Mouse (Mus musculus) mouse embryonic stem cell (cell line): ENCODE measurements around the gene Pacrg.

ENCODE experiments used
- in situ Hi-C, 2 experiments: fragments of 300-500 bp; cut with MboI; formaldehyde crosslinking; loops; 1 replicate in 1 of 2; 3 replicates in 1 of 2; pipeline ENCODE4 v1.14.3; 2019 to 2020; ENCODE audit warnings: low sequenced_read_pairs in 2 of 2, low pct_unique_long_range_greater_than_20kb in 1 of 2, mixed read lengths in 1 of 2; ENCODE audit not compliant: unreplicated experiment in 1 of 2

The Pacrg gene

DNA sequence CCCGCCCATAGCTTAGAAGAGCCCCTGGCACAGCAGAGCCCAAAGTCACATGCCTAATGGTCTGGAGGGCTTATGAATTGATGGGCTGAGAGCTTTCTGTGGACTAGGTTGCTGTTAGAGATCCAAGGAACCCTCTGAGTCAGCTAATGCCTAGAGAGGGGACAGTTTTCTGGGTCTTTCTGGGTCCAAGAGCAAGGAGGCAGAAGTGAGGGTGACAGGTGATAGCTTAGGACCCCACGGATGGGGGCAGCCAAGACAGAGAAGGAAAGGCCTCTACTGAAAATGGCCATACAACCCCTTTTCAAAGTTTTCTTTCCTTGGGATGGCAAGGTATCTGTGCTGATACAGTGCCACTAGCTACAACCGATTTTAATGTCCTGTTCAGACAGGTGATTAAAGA is 399.1 kb downstream of the Pacrg start:
- in situ Hi-C loops: no loop called here

DNA sequence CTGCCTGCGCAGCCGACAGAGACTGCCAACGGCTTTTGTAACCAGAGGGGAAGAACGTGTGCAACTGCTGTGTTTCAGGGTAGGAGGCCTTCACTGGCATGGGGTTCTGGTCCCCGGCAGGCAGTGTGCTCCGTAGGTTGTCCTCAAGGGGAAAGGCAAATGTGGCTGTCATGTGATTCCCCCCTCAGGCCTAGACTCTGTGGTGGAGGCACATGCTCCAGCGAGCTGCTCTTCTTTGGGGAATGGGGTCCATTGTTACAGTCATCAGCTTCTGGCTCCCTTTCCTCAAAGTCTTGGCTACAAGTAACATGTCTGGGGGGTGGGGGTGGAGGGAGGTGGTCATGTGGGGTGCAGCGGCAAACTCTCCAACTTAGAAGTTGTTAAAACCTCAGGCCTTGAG is 400.3 kb downstream of the Pacrg start:
- in situ Hi-C loops: no loop called here

DNA sequence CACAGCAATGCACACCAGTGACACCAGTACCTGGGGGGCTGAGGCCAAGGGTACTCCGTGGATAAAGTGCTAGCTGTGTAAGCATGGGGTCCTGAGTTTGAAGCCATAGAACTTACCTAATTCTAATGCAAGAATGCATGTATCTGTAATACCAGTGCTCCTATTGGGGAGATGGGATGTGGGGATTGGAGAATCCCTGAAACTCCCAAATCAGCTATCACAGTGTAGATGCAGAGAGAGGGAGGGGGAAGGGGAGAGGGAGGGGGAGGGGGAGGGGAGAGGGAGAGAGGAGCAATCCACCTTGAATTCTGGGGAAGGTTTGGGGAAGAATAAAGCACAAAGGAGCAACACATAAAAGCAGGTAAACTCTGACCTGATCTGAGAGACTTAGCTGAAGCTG is 405.2 kb downstream of the Pacrg start:
- in situ Hi-C loops: no loop called here

DNA sequence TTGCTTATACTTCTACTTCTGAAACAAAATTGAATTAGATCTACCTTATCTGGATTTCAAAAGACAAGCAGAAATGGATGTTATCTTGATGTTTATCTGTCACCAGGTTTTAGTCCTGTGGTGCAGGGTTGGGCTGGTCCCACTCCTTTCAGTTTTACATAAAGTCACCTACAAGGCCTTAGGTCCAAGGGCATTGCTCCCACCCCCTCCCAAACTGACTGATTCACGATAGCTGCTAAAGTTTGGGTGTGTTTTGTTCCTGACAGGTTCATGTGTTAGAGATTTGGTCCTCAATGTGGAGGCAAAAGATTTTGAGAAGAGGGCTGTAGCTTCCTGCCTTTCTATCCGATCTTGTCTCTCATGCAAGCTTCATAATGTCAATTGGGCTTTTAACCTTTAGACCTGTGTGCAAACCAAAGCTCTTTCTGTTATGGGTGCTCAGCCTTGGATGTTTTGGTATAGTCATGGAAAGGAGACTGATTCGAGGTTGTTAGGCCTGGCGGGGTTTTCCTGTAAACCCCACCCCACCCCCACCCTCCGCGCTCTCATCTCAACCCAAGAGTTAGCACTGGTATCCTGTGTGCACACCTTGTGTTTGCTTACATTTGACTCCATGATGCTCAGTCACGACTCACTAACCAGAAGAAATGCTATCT is 407.5 kb downstream of the Pacrg start:
- in situ Hi-C loops: no loop called here

DNA sequence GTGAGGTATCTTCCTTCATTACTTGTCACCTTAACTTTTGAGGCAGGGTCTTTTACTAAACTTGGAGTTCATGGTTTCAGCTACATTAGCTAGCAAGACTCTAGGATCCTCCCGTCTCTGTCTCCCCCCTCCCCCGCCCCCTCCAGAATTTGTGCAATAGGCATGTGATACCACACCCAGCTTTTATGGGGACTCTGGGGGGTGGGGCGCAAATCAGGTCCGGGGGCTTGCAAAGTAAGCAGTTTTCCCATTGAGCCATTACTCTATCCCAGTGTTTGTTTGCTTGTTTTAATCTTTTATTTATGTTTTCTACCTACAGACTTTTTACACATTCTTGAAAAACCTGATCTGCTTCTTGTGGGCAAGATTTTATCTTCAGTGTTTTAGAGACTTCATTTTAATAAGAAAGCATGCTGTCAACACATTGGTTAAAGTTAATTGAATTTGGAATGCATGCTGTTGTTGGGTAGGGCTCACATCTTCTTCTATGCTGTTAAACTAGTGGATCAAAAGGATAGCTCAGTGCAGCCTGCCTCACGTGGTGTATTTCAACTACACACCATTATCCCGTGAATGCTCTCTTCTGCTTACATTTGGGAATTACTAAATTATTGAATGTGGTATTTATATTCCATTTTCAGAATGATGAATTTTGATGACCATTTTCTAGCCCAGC is 408.1 kb downstream of the Pacrg start:
- in situ Hi-C loops: no loop called here

DNA sequence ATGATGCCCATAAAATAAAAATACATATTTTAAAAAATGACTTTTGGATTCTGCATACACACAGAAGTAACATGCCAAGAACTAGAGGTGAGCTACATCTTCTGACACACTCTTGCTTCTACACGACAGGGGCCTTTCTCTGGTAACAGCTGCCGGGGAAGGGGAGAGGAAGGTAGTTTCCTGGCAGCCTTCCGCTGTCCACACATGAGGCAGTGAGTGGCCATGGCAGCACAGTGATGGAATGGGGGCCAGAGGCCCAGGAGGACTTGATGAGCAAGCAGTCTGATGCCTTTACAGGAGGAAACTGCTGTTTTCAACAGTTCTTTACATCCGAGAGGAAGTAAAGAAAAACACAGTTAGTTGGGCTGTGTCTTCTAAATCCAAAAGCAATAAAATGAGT is 409.3 kb downstream of the Pacrg start:
- in situ Hi-C loops: no loop called here

DNA sequence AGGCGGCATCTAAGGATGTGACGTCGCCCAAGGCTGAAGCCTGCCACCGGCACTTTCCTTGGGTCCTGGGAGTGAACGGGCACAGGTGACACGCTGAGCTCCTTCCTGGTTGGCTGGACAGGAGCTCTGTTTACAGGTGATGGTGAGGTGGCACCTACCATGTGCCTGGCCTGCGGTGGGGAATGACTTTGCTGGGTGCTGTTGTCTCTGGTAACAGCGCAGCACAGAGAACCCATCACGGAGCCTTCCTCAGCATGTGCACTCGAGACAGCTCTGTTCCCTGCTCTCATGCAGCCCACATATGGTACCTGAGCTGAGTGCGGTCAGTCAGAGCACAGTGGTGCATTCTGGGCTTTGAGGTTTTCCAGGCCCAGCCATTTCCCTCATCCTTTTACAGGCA is 410.7 kb downstream of the Pacrg start:
- in situ Hi-C loops: no loop called here

DNA sequence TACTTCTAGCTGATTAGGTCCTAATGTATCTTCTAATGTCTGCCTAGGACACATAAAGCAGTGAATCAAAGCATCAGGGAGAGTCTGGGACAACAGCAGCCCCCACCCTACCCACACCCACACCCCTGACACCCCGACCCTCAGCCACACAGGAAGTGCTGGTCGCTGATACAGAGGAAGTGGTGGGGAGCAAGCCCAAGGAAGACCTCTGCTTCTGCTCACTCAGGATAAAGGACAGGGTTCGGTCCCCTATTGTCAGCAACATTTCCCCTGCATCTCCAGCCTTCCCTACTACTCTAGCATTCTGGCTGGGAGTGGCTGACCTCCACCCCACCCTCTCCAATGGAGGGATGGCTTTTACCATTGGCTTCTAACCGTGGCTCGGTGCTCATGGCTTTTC is 414.8 kb downstream of the Pacrg start:
- in situ Hi-C loops: no loop called here

DNA sequence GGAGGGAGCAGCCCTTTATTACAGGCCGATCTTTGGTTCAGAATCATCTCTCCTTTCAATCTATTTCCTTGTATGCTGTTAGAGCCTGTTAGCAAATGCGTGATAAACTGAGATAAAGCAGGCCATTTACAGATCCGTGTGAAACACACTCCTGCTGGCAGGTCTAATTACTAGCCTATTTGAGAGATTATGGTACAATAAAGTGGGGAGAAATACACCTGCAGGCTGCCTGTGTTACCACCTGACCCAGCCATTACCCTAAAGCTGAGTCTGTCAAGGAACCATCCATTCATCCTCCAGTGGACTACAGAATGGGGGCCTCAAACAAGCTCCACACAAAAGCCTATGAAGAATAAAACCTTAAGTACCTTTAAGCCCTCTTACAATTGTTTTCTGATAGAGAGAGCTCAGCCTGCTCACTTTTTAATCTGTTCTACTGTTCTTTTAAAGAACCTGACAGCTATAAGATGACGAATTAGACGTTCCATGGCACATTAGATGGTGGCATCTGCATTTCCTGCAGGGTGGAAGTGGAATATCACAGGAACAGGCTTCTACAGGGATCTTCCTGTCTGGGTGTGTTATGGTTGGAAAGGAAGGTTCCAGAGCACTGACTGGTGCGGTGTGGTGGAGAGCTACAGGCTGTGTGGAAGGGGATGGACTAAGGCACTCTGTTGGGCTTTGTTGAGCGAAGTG is 422.4 kb downstream of the Pacrg start:
- in situ Hi-C loops: no loop called here

DNA sequence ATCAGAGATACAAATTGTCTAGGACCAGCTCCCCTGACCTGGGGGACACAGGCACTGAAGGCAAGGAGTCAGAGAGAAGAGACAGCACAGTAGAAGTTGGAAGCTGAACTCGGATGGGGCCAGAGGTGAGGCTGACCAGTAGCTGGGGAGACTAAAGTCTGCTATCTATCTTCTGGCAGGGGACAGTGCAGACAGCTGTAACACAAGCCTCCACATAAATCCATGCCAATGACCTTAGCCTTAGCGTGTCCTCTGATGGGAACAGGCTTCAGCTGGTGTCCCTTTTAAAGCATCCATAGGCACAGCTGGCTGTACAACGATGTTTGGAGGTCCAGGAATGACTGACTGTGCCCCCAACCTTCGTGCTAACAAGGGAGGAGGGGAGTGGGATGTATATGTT is 423.1 kb downstream of the Pacrg start:
- in situ Hi-C loops: no loop called here

DNA sequence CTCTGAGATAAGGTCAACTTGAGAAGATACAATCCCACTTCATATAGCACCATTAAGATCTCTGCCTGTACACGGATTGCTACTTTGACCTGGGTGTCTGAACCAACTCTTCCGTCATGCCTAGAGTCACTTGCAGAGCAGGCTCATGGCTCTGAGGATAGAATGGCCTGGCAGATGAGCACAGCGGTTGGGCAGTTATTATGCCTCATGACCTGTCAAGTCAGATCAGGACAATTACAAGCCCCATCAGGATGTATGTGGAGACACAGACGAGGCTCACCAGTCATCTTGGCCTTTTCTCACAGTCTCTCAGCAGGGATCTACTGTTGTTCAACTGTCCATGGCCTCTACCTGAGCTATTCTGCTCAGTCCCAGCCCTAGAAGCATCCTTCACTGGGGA is 424.0 kb downstream of the Pacrg start:
- in situ Hi-C loops: no loop called here

DNA sequence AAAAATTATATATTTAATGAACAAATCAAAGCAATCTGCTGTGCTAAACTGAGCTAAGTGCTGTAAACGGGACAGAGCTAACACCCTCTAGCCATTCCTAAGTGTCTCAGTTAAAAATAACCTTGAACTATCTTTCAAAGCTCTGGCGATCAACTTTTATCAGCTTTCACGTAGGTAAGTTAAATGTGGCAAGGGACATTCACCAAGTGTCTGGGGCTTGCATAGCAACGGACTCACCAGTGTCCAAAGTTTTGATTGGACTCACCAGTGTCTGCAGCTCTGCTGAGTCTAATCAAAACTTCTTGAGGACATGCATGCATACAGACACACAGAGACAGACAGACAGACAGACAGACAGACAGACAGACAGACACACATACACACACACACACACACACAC is 425.7 kb downstream of the Pacrg start:
- in situ Hi-C loops: no loop called here

DNA sequence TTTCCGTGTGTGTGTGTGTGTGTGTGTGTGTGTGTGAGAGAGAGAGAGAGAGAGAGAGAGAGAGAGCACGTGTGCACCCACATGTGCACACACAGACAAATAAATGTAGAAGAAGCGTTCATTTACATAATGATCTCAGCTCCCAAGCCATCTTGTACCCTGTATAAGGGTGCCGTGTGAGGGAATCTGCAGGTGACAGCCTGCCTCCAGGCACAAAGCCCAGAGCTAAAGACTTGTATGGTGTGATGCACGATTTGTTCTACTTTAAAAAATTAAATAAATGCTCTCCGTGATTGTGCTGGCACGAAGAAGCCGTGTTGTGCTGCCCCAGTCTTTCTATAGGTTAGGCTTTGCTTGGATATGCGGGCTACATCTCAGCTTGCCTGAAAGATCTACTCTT is 426.2 kb downstream of the Pacrg start:
- in situ Hi-C loops: no loop called here

DNA sequence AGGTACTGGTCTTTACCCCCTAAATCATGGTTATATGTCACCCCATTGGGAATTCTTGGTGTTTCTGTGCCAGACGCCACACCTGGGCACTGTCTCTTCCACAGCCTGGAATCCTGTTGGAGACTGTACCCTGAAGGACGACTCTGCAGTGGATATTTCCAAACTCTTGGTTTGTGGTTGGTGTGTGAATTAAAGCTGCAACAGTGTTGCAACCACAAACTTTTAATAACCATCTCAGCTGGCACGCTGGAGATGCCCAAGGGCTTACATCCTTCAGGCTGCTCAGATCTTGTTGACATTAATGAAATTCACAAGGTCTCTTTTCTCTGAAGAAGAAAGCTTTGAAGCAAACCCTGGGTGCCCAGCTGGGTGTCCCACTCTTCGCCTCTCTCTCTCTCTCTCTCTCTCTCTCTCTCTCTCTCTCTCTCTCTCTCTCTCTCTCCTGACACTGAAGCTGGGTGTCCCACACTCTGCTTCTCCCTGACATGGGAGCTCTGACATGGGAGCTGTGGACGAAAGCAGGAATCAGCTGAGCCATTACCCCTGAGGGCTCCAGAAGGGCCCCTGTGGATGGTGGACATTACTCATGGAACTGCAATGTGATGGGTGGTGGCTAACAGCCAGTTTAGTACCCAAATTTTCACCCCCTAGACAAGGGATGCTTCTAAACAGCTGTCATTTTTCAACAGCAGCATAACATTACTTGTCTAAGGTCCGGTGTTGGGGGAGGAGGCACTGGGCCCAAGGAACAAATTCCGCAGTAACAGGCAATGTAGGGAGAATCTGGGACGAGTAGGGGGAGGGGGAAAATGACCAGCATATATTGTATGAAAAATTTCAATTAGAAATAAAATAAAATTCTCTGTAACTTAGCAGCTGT is 429.3 kb downstream of the Pacrg start:
- in situ Hi-C loops: no loop called here

DNA sequence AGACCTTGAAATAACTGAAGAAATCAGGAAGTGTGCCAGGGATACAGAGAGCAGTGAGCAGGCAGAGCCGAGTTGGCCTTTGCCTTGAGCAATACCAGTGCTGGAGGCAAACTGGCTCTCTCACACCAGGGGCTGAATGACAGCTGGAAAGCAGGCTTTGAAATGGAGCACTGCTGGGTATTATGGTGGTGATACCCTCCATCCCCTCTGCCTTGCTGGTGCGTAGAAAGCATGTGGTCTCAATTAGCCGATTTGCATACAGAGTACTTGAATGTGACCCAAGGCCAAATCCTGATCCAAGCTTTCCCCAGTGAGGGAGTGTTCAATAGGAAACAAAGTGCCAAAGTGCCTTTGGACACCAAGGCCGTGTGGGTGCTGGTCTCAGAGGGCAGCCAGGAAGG is 431.4 kb downstream of the Pacrg start:
- in situ Hi-C loops: no loop called here

DNA sequence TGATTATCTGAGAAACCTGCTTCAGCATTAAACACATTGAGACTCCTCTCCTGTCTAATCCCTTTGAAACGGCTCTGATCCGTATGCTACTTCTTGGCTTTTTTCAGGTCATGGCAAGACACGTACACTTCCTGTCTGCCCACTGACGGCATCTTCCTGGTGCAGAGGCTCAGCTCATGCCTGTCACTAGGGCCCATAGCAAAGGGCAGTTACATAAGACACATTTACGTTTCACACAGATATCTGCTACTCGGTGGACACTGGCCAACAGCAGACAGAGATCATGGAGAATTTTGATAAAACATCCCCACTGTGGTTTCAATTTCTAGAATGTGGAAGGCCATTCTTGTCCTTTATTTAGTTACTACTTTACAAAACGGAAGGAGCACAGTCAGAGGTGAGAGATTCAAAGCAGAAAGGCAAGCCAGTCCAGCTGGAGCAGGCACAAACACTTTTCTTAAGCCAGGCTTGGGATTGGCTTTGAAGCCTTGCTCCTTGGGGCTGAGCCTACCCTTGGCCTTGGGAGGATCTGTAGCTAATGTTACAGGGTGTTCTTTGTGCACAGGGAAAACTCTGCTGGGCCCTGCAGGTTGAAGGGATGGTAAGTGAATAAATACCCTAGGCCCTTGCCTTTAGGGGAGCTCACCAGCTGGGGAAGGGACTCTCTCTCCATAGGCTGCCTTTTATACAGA is 432.9 kb downstream of the Pacrg start:
- in situ Hi-C loops: no loop called here

DNA sequence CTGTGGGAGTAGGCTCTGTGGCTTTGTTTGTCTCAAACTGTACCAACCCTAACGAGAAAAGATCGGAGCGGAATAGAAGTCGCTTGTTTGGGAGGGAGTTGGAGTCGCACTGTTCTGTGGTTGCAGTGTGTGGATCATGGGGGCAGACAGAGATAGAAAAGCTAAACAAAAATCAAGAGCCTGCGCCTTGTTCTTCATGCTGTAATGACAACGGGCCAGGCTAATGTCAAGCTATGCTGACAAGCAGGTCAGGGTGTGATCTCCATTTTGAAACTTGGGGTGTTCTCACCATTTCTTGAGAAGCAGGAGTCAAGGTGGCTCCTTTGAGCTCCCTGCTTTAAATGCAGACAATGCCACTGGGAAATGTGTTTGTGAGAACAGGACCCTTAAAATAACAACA is 433.8 kb downstream of the Pacrg start:
- in situ Hi-C loops: no loop called here

DNA sequence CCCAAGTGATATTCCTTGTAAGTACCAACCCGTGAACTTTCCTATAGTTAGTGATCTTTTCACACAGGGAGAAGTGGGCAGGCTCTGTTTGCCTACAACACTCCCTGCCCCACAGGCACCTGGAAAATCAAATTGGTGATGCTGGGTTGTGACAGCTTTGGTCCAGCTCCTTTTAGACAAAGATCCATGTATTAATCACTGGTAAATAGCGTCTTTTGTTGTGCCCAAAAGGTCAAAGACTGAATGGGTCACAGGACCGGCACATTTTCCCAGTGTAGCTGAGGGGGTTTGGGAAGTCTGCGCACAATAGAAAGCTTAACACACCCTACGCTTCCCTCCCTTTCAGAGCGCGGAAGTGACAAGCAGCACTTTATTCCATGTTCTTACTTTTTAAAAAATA is 434.2 kb downstream of the Pacrg start:
- in situ Hi-C loops: no loop called here

DNA sequence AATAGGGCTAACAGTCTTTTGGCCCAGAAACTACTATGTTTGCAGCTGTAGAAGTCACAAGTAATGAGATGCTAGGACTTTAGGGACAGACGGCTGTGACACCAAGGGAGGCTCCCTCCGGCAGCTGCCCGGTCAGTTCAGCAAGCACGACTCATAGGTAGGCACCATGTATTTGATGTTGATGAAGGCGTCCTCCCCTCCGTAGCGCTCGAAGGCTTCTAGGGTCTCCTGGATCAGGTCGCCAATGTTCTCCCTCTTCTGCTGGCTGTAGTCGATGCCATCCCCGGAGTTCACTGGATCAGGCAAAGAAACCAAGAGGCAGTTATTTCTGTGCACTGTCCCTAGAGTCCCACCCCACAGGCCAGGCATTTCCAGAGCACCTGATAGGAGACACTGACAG is 436.9 kb downstream of the Pacrg start:
- in situ Hi-C loops: no loop called here
